Mouse (Mus musculus): ENCODE measurements around the gene Cars.

- TF ChIP-seq CTCF (IDR thresholded peaks at IDR 0.05; ENCODE audit: control insufficient read depth, insufficient read depth, insufficient replicate concordance, low read depth, low read length) (no peak), POLR2A (IDR thresholded peaks at IDR 0.05; ENCODE audit: control insufficient read depth, low read depth, low read length) (no peak)
These were observed 63.6 kb downstream of the Cars start for GRCm38 (mm10) chr7:143536251-143536650.
